Mouse (Mus musculus) forebrain, embryonic 12.5 days (tissue): ENCODE data around the gene Cyb5r3. TPM values are rescaled to one million over a fixed set of nuclear protein-coding genes. Genes with fewer than 3 reads are reported as not detected.

Experiments
- ATAC-seq: fragments of 200-750 bp; cut with Nextera tagmentation; 2 replicates; pipeline ENCODE4 v1.8.0; 2017; ENCODE audit warnings: moderate TSS enrichment; ENCODE audit not compliant: low FRiP score
- H3K27ac ChIP-seq: fragments of 300-500 bp; sonication (generic); 2 replicates; pipeline ENCODE4 v1.5.1; 2016; ENCODE audit warnings: mild to moderate bottlenecking
- H3K27me3 ChIP-seq: fragments of 300-500 bp; sonication (generic); 2 replicates; pipeline ENCODE4 v1.6.1; 2016; ENCODE audit warnings: mild to moderate bottlenecking
- H3K36me3 ChIP-seq: fragments of 300-500 bp; sonication (generic); replicated peaks from 2 replicates; pipeline ENCODE4 v1.6.1; 2016; ENCODE audit warnings: mild to moderate bottlenecking
- H3K4me1 ChIP-seq: fragments of 300-500 bp; sonication (generic); 2 replicates; pipeline ENCODE4 v1.6.1; 2016
- H3K4me2 ChIP-seq: fragments of 300-500 bp; sonication (generic); 2 replicates; pipeline ENCODE4 v1.6.1; 2016; ENCODE audit warnings: mild to moderate bottlenecking, moderate library complexity
- H3K4me3 ChIP-seq: fragments of 300-500 bp; sonication (generic); replicated peaks from 2 replicates; pipeline ENCODE4 v1.5.1; 2016; ENCODE audit warnings: mild to moderate bottlenecking
- H3K9ac ChIP-seq: fragments of 300-500 bp; sonication (generic); 2 replicates; pipeline ENCODE4 v1.6.1; 2016; ENCODE audit warnings: mild to moderate bottlenecking
- H3K9me3 ChIP-seq: fragments of 300-500 bp; sonication (generic); 2 replicates; pipeline ENCODE4 v1.6.1; 2016
- WGBS: fragments of 180-500 bp; shearing (Covaris S2); methylation state at CpG from one replicate; pipeline ENCODE4 v1.1.7; 2016; 5-methylcytosine and 5-hydroxymethylcytosine counted together
- polyA plus RNA-seq: library from polyadenylated mRNA; unstranded; fragments of >200 nt; fragmentation: Nextera tagmentation; extraction: Ambion mirVana; gene quantifications from 2 replicates; pipeline ENCODE4 v1.2.1, GENCODE M21; 2016

Gene Cyb5r3
- polyA plus RNA-seq, 1 experiment from 2014 or later, result 125 TPM

DNA sequence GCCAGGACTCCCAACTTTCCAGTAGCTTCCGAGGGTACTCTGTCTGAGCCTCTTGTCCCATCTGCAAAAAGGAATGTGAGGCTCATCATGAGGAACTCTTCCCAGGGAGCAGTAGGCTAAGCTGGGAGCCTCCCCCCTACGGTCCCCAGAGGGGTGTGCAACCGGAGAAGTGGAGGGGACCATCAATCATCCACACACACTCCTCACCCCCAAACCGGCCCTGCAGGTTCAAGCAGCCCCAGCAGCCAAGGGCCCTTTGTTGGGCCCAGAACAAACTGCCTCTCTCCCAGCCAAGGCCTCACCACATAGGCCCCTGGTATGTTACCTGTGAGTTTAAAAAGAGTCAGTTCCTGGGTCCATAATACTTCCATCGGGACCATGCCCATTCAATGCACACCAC, 5.3 kb downstream of the Cyb5r3 start:
- no peak for ATAC-seq
- Histone ChIP-seq H3K9ac (no peak overlapping the region), H3K27me3 (no peaks in the 10 kb centered on the region), H3K4me2 (no peak overlapping the region), H3K27ac (no peak overlapping the region), H3K36me3 (peaks cover 11% of the 10 kb centered on the region), H3K9me3 (no peaks in the 10 kb centered on the region), H3K4me1 (peaks cover 22% of the 10 kb centered on the region), H3K4me3 (no peak overlapping the region)
- 86% methylated on average over 5 of the region's 5 CpGs for WGBS

DNA sequence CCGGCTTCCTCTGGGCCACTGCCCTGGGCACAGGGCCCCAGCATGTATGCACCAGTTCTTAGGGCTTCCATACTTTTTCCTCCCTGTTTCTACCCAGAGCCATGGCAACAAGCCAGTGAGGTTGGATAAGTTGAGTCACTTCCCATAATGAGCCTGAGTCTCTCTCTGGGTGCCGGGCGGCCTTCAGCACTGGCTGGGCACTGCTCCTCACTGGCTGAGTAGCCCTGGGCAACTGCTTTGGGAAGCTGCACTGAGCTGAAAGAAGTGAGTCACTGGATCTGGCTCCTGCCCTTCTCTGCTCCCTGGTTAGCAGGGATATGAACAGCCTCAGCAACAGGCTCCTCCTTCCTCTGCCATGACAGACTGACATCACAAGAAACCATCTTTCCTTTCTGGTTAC, 5.8 kb downstream of the Cyb5r3 start:
- Histone ChIP-seq H3K9ac (no peak overlapping the region), H3K9me3 (no peaks in the 10 kb centered on the region), H3K27me3 (no peaks in the 10 kb centered on the region), H3K4me3 (no peak overlapping the region), H3K4me2 (no peak overlapping the region), H3K27ac (no peak overlapping the region), H3K4me1 (peaks cover 22% of the 10 kb centered on the region), H3K36me3 (peaks cover 16% of the 10 kb centered on the region)
- no peak for ATAC-seq
- 86% methylated on average over 3 of the region's 3 CpGs for WGBS

DNA sequence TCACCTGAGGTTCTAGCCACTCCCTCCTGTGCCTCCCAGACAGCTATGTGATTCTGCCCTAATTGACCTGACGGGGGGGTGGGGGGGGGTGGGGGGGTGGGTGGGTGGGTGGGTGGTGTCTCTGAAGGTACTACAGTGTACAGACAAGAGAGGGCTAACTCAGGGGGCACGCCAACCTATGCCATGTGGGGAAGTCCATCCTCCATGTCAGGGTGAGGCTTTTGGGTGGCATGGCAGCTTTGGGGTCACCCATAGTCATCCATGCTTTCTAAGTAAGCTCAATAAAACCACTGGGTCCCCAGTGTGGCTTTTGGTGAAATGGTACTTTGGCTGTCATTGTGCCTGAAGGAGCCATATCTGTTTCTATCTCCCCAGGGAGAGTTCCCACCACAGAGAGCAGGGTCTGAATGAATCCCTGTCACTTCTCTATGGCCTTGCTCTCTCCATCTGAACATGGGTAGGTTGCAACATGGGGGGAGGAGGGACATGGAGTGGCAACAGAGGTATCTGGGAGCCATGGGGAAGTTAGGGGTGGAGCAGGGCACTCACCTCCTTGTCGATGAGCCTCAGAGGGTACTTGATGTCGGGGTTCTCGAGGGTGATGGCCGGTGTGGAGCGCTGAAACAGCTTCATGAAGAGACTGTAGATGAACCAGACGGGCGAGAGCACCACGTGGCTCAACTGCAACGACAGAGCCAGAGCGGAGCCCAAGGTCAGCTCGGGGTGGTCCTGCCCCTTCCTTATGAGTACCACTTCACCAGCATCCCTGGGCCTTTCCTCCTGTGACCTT, 6.7 kb downstream of the Cyb5r3 start:
- no peaks in the 10 kb centered on the region for H3K9me3 ChIP-seq
- no peak overlapping the region for H3K4me3 ChIP-seq
- 94% methylated on average over 13 of the region's 13 CpGs for WGBS
- H3K4me2 ChIP-seq, result no peak overlapping the region
- H3K36me3 ChIP-seq, result peaks cover 17% of the 10 kb centered on the region
- no peak overlapping the region for H3K27ac ChIP-seq
- ATAC-seq, result no peak
- no peak overlapping the region for H3K9ac ChIP-seq
- H3K27me3 ChIP-seq, result no peaks in the 10 kb centered on the region
- H3K4me1 ChIP-seq, result peaks cover 21% of the 10 kb centered on the region

DNA sequence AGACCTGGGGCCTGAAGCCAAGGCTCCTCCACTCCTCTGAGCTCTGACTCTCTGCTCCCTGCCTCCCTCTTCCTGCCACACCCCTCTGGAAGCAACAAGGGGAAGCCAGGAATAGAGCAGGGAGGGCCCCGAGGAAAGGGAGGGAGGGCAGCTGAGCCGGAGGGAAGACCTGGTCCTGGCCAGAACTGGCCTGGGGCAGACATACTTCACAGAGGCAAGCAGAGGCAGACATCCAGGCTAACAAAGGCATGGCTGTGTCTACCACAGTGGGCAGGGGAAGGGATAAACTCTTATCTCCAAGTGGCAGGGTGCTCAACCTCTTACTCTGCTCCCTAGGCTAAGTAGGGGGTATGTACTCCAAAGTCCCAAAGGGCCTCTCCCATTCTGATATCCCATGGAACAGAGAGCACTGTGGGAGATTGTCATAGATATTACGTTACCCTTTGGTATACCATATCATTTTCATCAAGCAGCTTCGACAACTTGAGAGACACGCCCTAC, 7.4 kb downstream of the Cyb5r3 start:
- Histone ChIP-seq H3K9me3 (no peaks in the 10 kb centered on the region), H3K27ac (0 out of 2 replicates have a peak overlapping the region, but pooled peaks have one; percentile 31), H3K4me3 (no peak overlapping the region), H3K4me2 (no peak overlapping the region), H3K9ac (no peak overlapping the region), H3K36me3 (peaks cover 24% of the 10 kb centered on the region), H3K27me3 (no peaks in the 10 kb centered on the region), H3K4me1 (peaks cover 14% of the 10 kb centered on the region)
- 83% methylated on average over 5 of the region's 5 CpGs for WGBS
- no peak for ATAC-seq

DNA sequence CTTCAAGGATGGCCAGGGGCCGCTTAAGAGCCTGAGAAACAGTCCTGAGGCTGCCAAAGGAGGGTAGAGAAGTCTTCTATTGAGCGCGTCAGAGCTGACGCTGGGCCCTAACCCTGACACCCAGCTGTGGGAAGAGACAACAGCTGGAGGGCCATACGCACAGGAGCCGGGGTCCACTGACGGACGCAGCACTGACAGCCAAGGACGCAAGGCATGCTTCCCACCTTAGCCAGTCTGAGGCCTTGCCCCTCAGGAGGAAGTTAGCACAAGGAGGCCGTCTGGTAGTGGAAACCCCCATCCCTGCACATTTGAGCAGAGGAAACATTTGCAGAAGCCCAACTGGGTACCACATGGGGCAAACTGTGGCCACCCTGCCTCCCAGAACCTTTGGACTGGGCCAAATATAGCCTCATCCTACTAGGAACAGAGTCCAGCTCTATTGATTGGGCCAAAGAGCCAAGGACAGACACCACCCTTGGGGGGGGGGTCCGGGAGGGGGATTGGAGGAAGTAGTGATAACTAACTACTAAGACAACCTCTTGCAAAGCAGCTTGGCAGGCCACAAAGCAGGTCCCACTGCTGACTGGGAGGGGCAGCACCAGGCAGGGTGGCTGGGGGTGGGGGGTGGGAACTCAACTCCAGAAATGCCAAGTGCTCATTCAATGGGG, 9.4 kb downstream of the Cyb5r3 start:
- Histone ChIP-seq H3K27me3 (no peaks in the 10 kb centered on the region), H3K4me1 (peaks cover 9% of the 10 kb centered on the region), H3K4me3 (no peak overlapping the region), H3K9me3 (no peaks in the 10 kb centered on the region), H3K27ac (no peak overlapping the region), H3K4me2 (no peak overlapping the region), H3K9ac (no peak overlapping the region), H3K36me3 (peaks cover 45% of the 10 kb centered on the region)
- no peak for ATAC-seq
- 89% methylated on average over 11 of the region's 11 CpGs for WGBS

DNA sequence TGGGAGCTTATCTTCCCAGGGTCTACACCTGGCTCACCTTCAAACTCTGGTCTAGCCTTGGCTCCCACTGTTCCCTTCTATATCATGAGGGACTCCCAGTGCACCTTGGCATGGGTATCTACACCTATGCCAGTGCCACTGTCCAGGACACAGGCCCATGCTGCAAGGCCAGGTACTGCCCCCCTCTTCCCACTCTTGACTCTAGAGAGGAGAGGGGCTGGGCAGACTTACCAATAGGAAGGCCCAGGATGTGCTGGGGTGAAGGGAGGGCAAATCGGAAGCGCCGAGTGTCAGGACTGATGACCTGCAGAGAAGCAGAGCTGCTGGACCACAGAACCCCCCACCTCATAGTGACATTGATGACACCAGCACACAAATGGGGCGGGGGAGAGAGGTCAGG, 10.4 kb downstream of the Cyb5r3 start:
- Histone ChIP-seq H3K27ac (no peak overlapping the region), H3K4me3 (no peak overlapping the region), H3K9me3 (no peaks in the 10 kb centered on the region), H3K9ac (no peak overlapping the region), H3K4me2 (no peak overlapping the region), H3K27me3 (no peaks in the 10 kb centered on the region), H3K4me1 (peaks cover 9% of the 10 kb centered on the region), H3K36me3 (peaks cover 54% of the 10 kb centered on the region)
- no peak for ATAC-seq
- 89% methylated on average over 4 of the region's 4 CpGs for WGBS

DNA sequence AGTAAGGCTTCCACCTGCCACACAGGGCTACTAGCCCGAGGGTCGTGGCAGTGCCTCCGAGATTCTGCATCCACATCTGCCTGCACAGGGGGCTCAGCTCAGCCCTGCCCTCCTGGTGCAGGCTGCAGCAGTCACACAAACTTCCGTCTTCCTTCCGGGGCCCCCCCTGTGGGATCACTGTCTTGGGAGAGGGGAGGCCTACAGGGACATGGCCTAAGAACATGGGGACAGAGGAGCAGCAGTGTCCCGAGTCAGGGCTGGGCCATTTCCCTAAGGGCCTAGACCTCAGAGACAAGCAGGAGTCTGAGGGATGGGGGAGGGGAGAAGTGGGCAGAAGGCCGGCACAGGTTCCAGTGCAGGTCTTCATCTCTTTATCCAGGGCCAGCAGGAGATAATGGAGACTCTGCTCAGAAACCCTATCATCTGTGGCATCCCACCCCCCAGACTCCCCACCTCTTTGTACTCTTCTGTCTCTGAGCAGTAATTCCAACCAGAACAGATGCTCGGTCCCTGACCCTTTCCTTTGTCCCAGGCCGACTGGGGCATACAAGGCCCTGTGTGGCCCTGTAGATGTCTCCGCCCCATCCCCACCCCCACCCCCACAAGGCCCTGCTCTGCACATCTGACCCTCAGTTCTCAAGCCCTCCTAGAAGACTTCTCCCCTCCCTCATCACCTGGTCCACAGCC, 11.2 kb downstream of the Cyb5r3 start:
- 0 out of 2 replicates have a peak overlapping the region, but pooled peaks have one; percentile 19 for H3K27ac ChIP-seq
- H3K9me3 ChIP-seq, result no peaks in the 10 kb centered on the region
- no peaks in the 10 kb centered on the region for H3K27me3 ChIP-seq
- WGBS, result 28% methylated on average over 10 of the region's 10 CpGs
- peaks cover 58% of the 10 kb centered on the region for H3K36me3 ChIP-seq
- peak overlapping the region; percentile 21; the same call in 1 of the 2 replicates for H3K9ac ChIP-seq
- H3K4me2 ChIP-seq, result no peak overlapping the region
- H3K4me1 ChIP-seq, result peaks cover 9% of the 10 kb centered on the region
- ATAC-seq, result no peak; the same call in 1 of the 2 replicates
- no peak overlapping the region for H3K4me3 ChIP-seq

DNA sequence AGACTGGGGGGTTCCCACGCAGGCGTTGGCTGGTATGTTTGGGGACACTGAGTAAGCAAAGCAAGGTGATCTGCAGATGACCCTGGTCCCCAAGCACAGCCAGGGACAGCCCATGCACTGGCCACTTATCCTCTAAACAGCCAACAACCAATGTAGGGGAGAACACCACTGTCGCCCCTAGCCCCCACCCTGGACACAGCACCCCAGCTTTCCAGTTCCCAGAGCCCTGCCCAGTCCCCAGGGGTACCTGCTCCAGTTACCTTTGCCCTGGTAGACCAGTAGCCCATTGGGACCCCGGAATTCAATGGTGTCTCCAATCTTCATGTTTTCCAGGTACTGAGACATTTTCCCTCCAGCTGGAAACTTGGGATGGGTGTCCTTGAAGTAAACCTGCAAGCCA, 11.8 kb downstream of the Cyb5r3 start:
- no peak overlapping the region for H3K9ac ChIP-seq
- H3K27ac ChIP-seq, result no peak overlapping the region
- H3K36me3 ChIP-seq, result peaks cover 58% of the 10 kb centered on the region
- no peak for ATAC-seq
- peaks cover 9% of the 10 kb centered on the region for H3K4me1 ChIP-seq
- H3K9me3 ChIP-seq, result no peaks in the 10 kb centered on the region
- H3K4me3 ChIP-seq, result no peak overlapping the region
- WGBS, result 96% methylated on average over 4 of the region's 4 CpGs
- H3K27me3 ChIP-seq, result no peaks in the 10 kb centered on the region
- no peak overlapping the region for H3K4me2 ChIP-seq

DNA sequence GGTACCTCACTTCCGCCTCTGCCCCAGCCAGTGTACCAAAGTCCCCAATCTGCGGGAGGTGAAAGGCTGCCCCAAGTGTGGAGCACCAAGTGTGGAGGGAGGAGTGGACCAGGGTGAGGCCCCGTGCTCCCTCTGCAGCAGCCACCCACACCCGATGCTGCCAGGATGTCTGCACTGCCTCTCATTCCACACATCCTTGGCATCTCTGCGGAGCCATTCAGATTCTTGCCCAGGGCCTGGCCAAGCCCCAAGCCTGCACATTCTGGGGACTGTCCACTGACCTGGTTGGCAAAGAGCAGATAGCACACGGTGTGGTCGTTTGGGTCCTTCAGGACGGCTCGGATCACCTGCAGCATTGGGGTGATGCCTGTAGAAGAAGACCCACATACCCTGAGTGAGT, 12.6 kb downstream of the Cyb5r3 start:
- peaks cover 53% of the 10 kb centered on the region for H3K36me3 ChIP-seq
- no peak for ATAC-seq
- no peak overlapping the region for H3K9ac ChIP-seq
- no peak overlapping the region for H3K4me3 ChIP-seq
- H3K9me3 ChIP-seq, result no peaks in the 10 kb centered on the region
- H3K27ac ChIP-seq, result no peak overlapping the region
- 95% methylated on average over 9 of the region's 9 CpGs for WGBS
- no peak overlapping the region for H3K4me2 ChIP-seq
- peaks cover 9% of the 10 kb centered on the region for H3K4me1 ChIP-seq
- no peaks in the 10 kb centered on the region for H3K27me3 ChIP-seq

DNA sequence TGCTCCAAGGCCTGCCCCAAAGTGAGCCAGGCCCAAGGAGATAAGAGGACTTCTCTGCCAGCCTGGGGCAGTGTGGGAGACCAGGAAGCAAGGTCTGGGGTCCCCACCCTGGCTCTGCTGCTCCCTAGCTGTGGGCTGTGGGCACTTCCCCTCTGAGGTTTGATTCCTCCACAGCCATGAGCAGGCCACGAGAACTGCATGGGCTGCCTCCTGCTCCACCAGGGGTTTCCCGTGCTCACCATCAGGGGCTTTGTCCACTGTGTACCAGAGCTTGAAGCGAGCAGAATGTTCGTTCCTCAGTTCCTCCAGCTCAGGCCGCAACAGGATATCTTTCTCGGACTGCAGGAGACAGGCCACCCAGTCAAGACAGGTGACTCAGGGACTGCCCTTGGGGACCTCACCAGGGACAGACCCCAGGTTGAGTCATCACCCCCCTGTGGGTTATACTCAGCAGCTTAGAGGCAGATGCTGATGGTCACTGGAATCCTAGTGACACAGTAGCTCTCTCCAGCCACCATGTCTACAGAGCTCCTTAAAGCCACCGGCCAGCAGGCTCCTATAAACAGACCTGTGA, 13.7 kb downstream of the Cyb5r3 start:
- H3K9me3 ChIP-seq, result no peaks in the 10 kb centered on the region
- no peak overlapping the region for H3K4me3 ChIP-seq
- H3K36me3 ChIP-seq, result peaks cover 57% of the 10 kb centered on the region
- no peak overlapping the region for H3K27ac ChIP-seq
- no peak overlapping the region for H3K9ac ChIP-seq
- no peak for ATAC-seq
- no peaks in the 10 kb centered on the region for H3K27me3 ChIP-seq
- WGBS, result 90% methylated on average over 7 of the region's 7 CpGs
- peaks cover 9% of the 10 kb centered on the region for H3K4me1 ChIP-seq
- no peak overlapping the region for H3K4me2 ChIP-seq

DNA sequence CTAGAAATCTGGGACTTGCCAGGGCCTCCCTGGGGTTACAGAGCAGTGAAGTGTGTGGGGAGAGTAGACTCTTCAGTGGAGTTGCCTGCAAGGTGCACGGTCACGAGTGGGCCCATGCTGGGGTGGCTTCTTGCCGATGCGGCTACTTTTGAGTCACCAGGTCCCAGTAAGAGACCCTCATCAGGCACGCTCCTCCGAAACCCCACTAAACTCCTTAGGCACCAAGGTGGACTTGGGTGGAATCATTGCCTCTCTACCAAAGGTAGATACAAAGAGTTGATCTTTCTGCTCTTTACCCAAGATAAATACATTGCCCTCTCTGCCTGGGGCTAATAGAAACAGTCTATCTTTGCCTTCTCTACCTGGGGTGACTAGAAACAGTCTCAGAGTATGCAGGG, 14.7 kb downstream of the Cyb5r3 start:
- H3K4me1 ChIP-seq, result peaks cover 9% of the 10 kb centered on the region
- H3K4me3 ChIP-seq, result no peak overlapping the region
- no peak overlapping the region for H3K9ac ChIP-seq
- H3K36me3 ChIP-seq, result peaks cover 59% of the 10 kb centered on the region
- H3K27ac ChIP-seq, result no peak overlapping the region
- ATAC-seq, result no peak
- no peak overlapping the region for H3K4me2 ChIP-seq
- no peaks in the 10 kb centered on the region for H3K27me3 ChIP-seq
- WGBS, result 95% methylated on average over 6 of the region's 6 CpGs
- no peaks in the 10 kb centered on the region for H3K9me3 ChIP-seq
